Mouse (Mus musculus): ENCODE measurements around the gene Abcc9. TPM values are rescaled to one million over a fixed set of nuclear protein-coding genes. Genes with fewer than 3 reads are reported as not detected.
A peak's percentile ranks its signal among the peaks of the same experiment; 100 is the strongest.

Gene Abcc9
- 3.4 and 3.5 TPM in 2 replicates for polyA plus RNA-seq (2015; fragmentation: Nextera tagmentation; extraction: Ambion mirVana)

DNA sequence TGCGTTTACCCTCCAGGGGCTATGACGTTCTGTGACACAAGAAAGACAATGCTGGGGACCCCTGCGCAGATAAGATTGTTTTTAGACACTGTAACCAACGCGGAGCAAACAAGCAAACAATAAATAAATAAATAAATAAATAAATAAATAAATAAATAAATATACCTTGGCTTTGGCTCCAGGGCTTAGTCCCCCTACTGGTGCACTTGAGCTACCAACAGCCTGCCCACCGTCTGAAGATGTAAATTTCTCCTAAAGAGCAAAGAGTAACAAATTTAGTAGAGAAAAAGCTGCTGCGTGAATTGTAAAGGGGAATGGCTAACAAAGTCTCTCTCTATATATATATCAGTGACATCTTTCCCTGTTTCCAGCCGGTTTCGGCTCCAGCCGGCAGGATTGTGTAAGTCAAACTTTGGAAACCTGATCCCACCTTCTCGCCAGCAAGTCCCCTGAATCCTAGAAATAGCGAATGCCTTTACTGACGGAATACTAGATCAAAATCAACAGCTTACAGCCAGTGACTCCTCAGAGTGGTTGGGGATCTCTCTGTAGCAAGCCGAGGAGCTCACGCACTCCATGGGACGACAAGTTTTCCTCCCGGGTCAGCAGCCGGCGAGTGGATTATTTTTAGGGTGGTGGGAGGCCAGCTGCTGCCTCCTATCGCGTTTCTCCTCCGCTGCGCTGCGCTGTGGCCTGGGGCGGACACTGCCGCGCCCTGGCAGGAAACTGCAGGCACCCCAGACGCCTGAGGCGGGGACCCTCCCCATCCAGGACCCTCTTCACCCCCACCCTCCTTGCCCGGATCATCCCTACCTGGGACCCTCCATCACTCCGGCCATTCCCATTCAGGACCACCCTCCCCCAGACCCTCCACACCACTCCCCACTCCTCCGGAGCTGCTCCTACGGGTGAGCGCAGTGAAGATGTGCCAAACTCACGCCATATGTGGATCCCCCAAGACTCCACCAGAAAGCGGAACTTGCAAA lies at the start of gene Abcc9:
Gene Abcc9, minus strand, starts transcription at position 664 of the 986 bp plus-strand sequence.
- no peak within 1 kb of the TSS for H3K27ac ChIP-seq (replicated peaks)
- peak; percentile 69; the same call in 1 of the 2 replicates for ATAC-seq (ENCODE audit: low read depth)
- H3K9ac ChIP-seq, result peak within 1 kb of the TSS; percentile 61
- H3K36me3 ChIP-seq, result no peaks in the 10 kb centered on the region
- 7% methylated on average over 36 of the region's 36 CpGs for WGBS
- H3K27me3 ChIP-seq, result peaks cover 14% of the 10 kb centered on the region
- H3K4me3 ChIP-seq, result peak within 1 kb of the TSS; percentile 36
- no peaks in the 10 kb centered on the region for H3K9me3 ChIP-seq
- peak within 1 kb of the TSS; percentile 63 for H3K4me2 ChIP-seq
- H3K4me1 ChIP-seq (replicated peaks), result peaks cover 8% of the 10 kb centered on the region

DNA sequence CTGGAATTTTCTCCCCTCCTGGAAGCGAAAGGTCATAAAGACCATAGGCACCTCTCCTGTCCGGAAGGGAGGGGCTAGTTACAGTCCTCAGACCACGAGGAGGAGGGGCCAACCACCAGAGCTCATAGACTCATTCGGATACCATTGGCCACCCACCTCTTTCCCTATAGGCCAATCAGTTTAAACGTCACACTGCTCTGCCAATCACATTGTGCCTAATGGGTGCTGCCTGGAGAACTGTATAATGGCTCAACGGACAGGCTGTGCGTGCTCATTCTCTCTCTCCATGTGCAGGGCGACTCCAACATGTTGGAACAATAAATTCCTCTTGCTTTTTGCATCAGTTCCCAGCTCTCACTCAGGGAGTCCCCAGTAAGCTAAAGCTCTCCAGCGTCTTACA lies 49.2 kb upstream of the Abcc9 start:
- 0 out of 2 replicates have a peak, but pooled peaks cover 22% of the 10 kb centered on the region for H3K27me3 ChIP-seq
- ATAC-seq (ENCODE audit: low read depth), result peak; percentile 60
- H3K4me2 ChIP-seq, result peak overlapping the region; percentile 30
- 38% methylated on average over 9 of the region's 9 CpGs for WGBS
- H3K4me1 ChIP-seq (replicated peaks), result no peaks in the 10 kb centered on the region
- H3K27ac ChIP-seq (replicated peaks), result 0 out of 2 replicates have a peak overlapping the region, but pooled peaks have one; percentile 53
- H3K9ac ChIP-seq, result no peak overlapping the region
- no peaks in the 10 kb centered on the region for H3K9me3 ChIP-seq
- H3K36me3 ChIP-seq, result no peaks in the 10 kb centered on the region
- no peak overlapping the region for H3K4me3 ChIP-seq

DNA sequence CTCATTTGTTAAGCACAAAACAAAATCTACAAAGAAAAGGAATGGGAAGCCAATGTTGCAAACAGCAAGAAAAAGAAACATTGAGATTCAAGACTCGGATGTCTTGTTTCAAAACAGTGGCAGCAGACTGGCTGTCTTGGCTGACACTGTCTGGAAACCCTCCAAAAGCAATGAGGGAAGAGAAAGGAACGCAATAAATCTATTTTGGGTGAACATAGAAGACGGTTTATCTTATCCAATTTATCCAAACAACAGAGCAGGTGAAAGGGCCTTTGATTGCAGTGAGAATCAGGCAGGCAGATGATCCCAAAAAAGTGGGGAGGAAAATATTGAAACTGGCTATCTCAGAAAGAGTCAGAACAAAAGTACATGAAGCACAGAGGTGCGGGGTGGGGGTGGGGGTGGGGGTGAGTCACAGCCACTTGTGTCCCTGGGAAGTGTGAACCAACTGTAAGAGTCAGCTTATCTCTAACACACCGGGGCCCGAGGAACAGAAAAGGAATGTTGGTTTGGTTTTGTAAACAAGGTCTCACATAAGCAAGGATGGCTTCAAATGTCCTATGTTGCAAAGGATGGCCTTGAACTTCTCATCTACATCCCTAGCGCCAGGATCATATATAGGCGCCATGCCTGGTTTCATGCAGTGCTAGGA lies 46.1 kb upstream of the Abcc9 start:
- no peak overlapping the region for H3K9ac ChIP-seq
- no peak overlapping the region for H3K4me2 ChIP-seq
- 73% methylated on average over 8 of the region's 8 CpGs for WGBS
- no peak for ATAC-seq (ENCODE audit: low read depth)
- no peak overlapping the region for H3K4me3 ChIP-seq
- no peaks in the 10 kb centered on the region for H3K9me3 ChIP-seq
- H3K4me1 ChIP-seq (replicated peaks), result no peaks in the 10 kb centered on the region
- no peak overlapping the region for H3K27ac ChIP-seq (replicated peaks)
- 0 out of 2 replicates have a peak, but pooled peaks cover 7% of the 10 kb centered on the region for H3K27me3 ChIP-seq
- H3K36me3 ChIP-seq, result no peaks in the 10 kb centered on the region

DNA sequence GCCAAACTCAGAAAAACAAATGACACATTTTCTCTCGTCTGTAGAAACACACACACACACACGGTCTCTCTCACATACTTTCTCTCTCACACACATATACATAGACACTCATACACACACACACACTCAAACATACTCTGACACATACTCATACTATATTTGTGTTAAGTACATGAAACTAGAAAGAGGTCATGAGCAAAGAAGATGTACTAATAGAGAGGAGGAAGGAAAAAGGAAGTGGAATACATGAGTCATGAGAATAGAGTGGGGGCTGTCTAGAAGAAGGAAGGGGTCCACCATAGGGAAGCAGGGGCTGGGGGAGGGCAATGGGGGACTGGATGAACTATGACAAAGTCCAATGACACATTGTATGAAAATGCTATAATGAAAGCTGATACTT lies 45.0 kb upstream of the Abcc9 start:
- no peak overlapping the region for H3K9ac ChIP-seq
- H3K36me3 ChIP-seq, result no peaks in the 10 kb centered on the region
- H3K27ac ChIP-seq (replicated peaks), result no peak overlapping the region
- H3K27me3 ChIP-seq, result 0 out of 2 replicates have a peak, but pooled peaks cover under 1% of the 10 kb centered on the region
- no peak overlapping the region for H3K4me2 ChIP-seq
- no peaks in the 10 kb centered on the region for H3K4me1 ChIP-seq (replicated peaks)
- WGBS, result 85% methylated on average over 2 of the region's 2 CpGs
- H3K4me3 ChIP-seq, result no peak overlapping the region
- H3K9me3 ChIP-seq, result no peaks in the 10 kb centered on the region
- ATAC-seq (ENCODE audit: low read depth), result no peak

DNA sequence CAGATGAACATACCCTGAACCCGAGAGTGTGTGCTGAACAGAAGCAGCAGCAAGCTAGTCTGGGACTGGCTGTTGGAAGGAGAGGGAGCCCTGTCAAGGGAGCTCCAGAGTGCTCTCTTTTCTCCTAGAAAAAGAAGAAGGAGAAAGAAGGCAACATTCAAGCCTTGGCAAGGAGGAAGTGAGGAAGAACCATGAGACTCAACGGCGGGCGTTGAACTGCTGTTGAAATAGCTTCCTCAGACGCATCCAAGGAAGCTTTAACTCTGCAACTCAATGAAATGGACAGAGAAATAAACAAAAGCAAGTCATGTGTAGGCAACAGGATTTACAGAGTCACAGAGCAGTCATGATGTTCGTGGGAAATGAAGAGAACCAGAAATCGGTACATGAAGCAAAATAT lies 44.6 kb upstream of the Abcc9 start:
- Histone ChIP-seq H3K9me3 (no peaks in the 10 kb centered on the region), H3K36me3 (no peaks in the 10 kb centered on the region), H3K4me2 (no peak overlapping the region), H3K4me3 (no peak overlapping the region), H3K27ac (replicated peaks) (no peak overlapping the region), H3K27me3 (no peaks in the 10 kb centered on the region), H3K9ac (no peak overlapping the region), H3K4me1 (replicated peaks) (no peaks in the 10 kb centered on the region)
- no peak for ATAC-seq (ENCODE audit: low read depth)
- 86% methylated on average over 7 of the region's 7 CpGs for WGBS

DNA sequence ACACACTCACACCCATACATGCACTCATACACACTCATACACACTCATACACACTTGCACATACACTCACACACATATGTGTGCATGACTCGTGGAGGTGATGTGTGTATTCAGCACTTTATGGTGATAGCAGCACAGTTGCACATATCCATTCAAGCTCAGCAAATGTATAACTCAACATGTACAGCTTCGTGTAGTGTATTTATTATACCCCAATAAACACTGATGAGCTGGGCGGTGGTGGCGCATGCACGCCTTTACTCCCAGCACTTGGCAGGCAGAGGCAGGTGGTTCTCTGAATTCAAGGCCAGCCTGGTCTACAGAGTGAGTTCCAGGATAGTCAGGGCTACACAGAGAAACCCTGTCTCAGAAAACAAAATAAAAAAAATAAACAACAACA lies 43.4 kb upstream of the Abcc9 start:
- Histone ChIP-seq H3K27me3 (no peaks in the 10 kb centered on the region), H3K9me3 (no peaks in the 10 kb centered on the region), H3K4me2 (no peak overlapping the region), H3K27ac (replicated peaks) (no peak overlapping the region), H3K4me3 (no peak overlapping the region), H3K4me1 (replicated peaks) (no peaks in the 10 kb centered on the region), H3K9ac (no peak overlapping the region), H3K36me3 (no peaks in the 10 kb centered on the region)
- no peak for ATAC-seq (ENCODE audit: low read depth)
- 95% methylated on average over 5 of the region's 5 CpGs for WGBS

DNA sequence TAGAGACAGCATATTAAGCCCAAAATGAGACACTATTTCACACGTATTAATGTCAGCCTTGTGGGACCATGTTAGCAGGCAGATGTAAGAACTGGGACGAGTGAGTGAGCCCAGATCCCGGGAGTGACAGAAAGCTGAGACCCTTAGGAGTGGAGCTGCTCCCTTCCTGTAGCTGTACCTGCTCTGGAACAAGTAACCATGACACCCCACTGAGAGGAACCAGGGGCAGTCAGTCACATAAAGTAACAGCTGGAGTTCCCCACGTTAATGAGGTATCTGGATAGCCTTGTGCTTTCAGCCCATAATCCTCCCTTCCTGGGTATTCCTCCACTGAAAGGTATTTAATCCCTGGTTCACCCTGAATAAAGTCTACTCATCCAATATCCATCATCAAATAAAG lies 41.1 kb upstream of the Abcc9 start:
- no peaks in the 10 kb centered on the region for H3K9me3 ChIP-seq
- H3K27ac ChIP-seq (replicated peaks), result no peak overlapping the region
- 70% methylated on average over 4 of the region's 4 CpGs for WGBS

DNA sequence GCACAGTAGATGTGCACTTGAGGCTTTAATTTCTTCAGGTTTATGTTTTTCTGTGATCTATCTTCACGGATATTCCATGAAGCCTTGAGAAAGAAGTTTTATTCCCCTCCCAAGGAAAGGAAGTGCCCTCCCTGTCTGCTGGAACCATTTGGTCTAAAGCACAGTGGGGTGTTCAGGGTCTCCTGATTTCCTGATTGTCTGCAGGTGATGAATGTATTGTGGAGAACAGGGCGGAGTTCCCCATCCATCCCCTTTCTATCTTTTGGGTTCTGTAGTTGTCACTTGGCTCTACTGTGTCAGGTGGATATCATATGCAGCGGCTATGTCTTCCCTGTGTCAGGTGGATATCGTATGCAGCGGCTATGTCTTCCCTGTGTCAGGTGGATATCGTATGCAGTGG lies 39.6 kb upstream of the Abcc9 start:
- Histone ChIP-seq H3K4me3 (no peak overlapping the region), H3K4me1 (replicated peaks) (no peaks in the 10 kb centered on the region), H3K9me3 (no peaks in the 10 kb centered on the region), H3K27ac (replicated peaks) (no peak overlapping the region), H3K9ac (no peak overlapping the region), H3K27me3 (no peaks in the 10 kb centered on the region), H3K36me3 (no peaks in the 10 kb centered on the region), H3K4me2 (no peak overlapping the region)
- ATAC-seq (ENCODE audit: low read depth), result no peak
- 87% methylated on average over 6 of the region's 6 CpGs for WGBS

More for the DNA sequence above, 41.1 kb upstream of the Abcc9 start:
- Histone ChIP-seq H3K27me3 (no peaks in the 10 kb centered on the region), H3K9ac (no peak overlapping the region), H3K36me3 (no peaks in the 10 kb centered on the region), H3K4me2 (no peak overlapping the region), H3K4me1 (replicated peaks) (no peaks in the 10 kb centered on the region), H3K4me3 (no peak overlapping the region)
- ATAC-seq (ENCODE audit: low read depth), result no peak

DNA sequence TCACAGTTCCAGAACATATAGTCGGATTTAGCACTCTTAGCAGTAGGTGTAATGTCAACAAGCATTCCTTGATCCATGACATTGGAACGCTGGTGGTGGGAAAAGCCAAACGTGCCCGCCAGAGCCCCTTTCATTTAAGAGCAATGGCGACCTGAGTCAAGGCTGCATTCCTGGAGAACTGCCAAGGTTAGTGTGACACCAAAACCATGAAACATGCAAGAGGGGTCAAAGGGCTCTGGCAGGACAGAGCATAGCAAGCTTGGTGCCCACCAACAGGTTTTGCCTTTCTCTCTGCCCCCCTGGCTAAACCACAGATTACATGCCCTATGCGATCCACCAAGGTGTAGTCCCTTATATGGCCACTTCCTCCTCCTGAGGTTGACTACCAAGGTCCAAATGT lies 36.5 kb upstream of the Abcc9 start:
- Histone ChIP-seq H3K4me3 (no peak overlapping the region), H3K27me3 (no peaks in the 10 kb centered on the region), H3K27ac (replicated peaks) (no peak overlapping the region), H3K9me3 (no peaks in the 10 kb centered on the region), H3K4me2 (no peak overlapping the region), H3K4me1 (replicated peaks) (no peaks in the 10 kb centered on the region), H3K36me3 (no peaks in the 10 kb centered on the region), H3K9ac (no peak overlapping the region)
- no peak for ATAC-seq (ENCODE audit: low read depth)
- 78% methylated on average over 6 of the region's 6 CpGs for WGBS

DNA sequence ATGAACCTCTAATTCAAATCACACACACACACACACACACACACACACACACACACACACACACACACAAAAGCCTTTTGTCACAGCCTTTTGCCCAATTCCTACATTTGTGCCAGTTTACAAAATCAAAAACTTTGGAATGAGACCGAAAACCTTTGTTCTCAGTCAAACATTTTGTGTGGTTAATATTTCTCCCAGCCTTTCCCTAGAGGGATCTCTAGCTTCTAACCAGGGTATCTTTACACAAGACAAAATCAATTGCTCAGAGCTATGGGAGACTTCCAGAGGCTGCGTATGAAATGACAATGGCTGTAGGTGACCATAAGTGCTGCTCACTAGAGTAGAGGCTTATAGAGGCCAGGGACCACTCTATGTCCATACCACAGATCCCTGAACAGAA lies 36.1 kb upstream of the Abcc9 start:
- Histone ChIP-seq H3K9ac (no peak overlapping the region), H3K4me3 (no peak overlapping the region), H3K4me1 (replicated peaks) (no peaks in the 10 kb centered on the region), H3K27me3 (no peaks in the 10 kb centered on the region), H3K36me3 (no peaks in the 10 kb centered on the region), H3K4me2 (no peak overlapping the region), H3K9me3 (no peaks in the 10 kb centered on the region), H3K27ac (replicated peaks) (no peak overlapping the region)
- 95% methylated on average over 2 of the region's 2 CpGs for WGBS
- ATAC-seq (ENCODE audit: low read depth), result no peak

DNA sequence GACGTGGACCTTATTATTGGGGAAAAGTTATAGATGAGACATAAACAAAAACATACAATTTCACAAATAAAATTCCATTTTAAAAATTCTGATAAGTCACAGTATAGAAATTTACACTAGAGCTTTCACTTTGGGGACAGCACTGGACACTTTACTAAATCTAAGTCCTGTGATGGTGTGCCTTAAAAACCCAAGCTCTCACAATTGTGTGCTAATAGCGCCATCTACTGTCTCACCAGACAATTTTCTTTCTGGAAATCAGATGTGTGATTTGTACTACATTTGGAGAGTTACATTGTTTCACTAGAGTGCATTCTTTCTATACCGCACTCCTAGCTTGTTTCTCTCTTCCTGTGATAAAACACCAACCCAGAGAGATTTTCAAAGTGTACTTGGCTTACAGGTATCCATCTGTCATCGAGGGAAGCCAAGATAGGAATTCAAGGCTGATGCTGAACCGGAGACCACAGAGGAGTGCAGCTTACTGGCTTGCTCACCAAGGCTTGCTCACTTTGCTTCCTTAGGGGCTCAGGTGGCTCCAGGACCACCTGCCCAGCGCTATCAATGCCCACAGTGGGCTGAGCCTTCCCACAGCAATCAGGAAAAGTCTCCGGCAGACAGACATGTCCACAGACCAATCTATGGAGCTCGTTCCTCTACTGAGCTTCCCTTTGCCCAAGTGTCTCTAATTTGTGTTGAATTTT lies 33.3 kb upstream of the Abcc9 start:
- Histone ChIP-seq H3K9me3 (no peaks in the 10 kb centered on the region), H3K36me3 (no peaks in the 10 kb centered on the region), H3K27ac (replicated peaks) (no peak overlapping the region), H3K27me3 (no peaks in the 10 kb centered on the region), H3K4me2 (no peak overlapping the region), H3K4me1 (replicated peaks) (no peaks in the 10 kb centered on the region), H3K9ac (no peak overlapping the region), H3K4me3 (no peak overlapping the region)
- WGBS, result 50% methylated on average over 8 of the region's 8 CpGs
- peak; percentile 60 for ATAC-seq (ENCODE audit: low read depth)
